Mouse (Mus musculus): ENCODE data around the gene Prss42. TPM values are rescaled to one million over a fixed set of nuclear protein-coding genes. Genes with fewer than 3 reads are reported as not detected.
A peak's percentile ranks its signal among the peaks of the same experiment; 100 is the strongest.

Gene Prss42
- total RNA-seq (2015) (not detected in 2 replicates), total RNA-seq (2017) (not detected in 2 replicates)

DNA sequence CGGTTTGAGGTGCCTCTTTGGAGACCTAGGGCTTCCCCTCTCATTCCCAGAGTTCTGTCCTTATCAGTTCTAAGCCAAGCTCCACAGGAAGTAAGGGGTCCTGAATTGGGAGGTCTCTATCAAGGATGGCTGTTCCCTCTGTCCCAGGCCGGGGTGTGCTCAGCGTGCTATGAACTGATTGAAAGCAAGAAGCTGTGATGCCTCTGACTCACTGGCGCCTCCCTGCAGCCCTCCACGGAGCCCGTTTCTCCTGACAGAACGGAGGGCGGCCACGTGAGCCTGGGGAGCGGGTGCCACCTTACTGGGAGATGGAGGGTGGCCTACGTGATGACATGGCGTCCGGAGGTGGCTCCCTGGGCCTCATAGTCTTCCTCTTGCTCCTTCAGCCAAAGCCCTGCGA, at the start of gene Prss42:
Gene Prss42 (plus strand): TSS at position 301 of the 400 bp plus-strand sequence.
- no peak for ATAC-seq (ENCODE audit: poor library complexity, severe bottlenecking)

GRCm38 (mm10) chr9:110748451-110748850, 49.5 kb upstream of the Prss42 start:
- ATAC-seq (ENCODE audit: poor library complexity, severe bottlenecking), result no peak

- no peak for ATAC-seq (ENCODE audit: poor library complexity, severe bottlenecking)
Observed at GRCm38 (mm10) chr9:110750404-110751187, 47.4 kb upstream of the Prss42 start.

GRCm38 (mm10) chr9:110751412-110751811, 46.6 kb upstream of the Prss42 start:
- ATAC-seq (ENCODE audit: poor library complexity, severe bottlenecking), result no peak

- ATAC-seq (ENCODE audit: poor library complexity, severe bottlenecking), result no peak
Observed at GRCm38 (mm10) chr9:110752917-110753435, 45.0 kb upstream of the Prss42 start.

GRCm38 (mm10) chr9:110753773-110754172, 44.2 kb upstream of the Prss42 start:
- ATAC-seq (ENCODE audit: poor library complexity, severe bottlenecking), result no peak

DNA sequence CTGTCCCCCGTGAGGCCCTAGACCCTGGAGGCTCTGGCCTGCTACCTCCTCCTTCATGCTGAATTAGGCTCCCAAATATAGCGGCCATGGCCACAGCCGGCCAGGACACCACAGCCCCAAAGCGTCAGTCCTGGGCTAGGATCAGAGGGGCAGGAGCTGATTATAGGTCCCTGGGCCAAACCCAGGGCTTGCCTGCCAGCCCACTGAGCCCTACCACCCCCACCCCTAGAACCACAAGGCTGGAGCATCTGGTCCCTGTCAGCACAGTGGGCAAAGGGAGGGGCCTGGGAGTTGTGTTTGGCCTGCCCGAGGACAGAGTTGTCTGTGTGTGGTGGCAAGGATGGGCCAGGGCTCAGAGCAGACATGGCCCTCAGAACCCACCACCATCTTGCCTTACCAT, 40.1 kb upstream of the Prss42 start:
- no peak for ATAC-seq (ENCODE audit: poor library complexity, severe bottlenecking)

GRCm38 (mm10) chr9:110758605-110759004, 39.4 kb upstream of the Prss42 start:
- no peak for ATAC-seq (ENCODE audit: poor library complexity, severe bottlenecking)

DNA sequence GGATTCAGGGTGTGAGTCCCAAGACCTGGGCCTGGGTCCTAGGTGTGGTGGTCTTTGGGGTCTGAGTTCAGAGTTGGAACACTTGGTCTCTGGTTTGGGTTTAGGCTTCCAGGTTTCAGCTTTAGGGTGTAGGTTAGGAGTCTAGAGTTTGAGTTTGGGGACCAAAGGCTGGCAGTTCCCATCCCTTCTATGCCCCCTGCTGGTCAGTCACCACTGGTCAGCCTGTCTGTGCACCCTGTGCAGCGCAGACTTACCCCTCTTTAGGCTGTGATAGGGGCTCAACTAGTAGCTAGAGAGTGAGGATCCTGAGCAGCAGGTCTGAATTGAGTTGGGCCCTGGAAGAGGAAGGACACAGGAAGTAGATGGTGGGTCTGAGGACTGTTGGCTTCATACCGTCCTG, 38.7 kb upstream of the Prss42 start:
- peak; percentile 74 for ATAC-seq (ENCODE audit: poor library complexity, severe bottlenecking)

GRCm38 (mm10) chr9:110760886-110761285, 37.1 kb upstream of the Prss42 start:
- ATAC-seq (ENCODE audit: poor library complexity, severe bottlenecking), result no peak

GRCm38 (mm10) chr9:110762763-110763162, 35.2 kb upstream of the Prss42 start:
- no peak for ATAC-seq (ENCODE audit: poor library complexity, severe bottlenecking)

- no peak for ATAC-seq (ENCODE audit: poor library complexity, severe bottlenecking)
Observed at GRCm38 (mm10) chr9:110763405-110763804, 34.6 kb upstream of the Prss42 start.

GRCm38 (mm10) chr9:110772336-110772735, 25.6 kb upstream of the Prss42 start:
- no peak for ATAC-seq (ENCODE audit: poor library complexity, severe bottlenecking)

DNA sequence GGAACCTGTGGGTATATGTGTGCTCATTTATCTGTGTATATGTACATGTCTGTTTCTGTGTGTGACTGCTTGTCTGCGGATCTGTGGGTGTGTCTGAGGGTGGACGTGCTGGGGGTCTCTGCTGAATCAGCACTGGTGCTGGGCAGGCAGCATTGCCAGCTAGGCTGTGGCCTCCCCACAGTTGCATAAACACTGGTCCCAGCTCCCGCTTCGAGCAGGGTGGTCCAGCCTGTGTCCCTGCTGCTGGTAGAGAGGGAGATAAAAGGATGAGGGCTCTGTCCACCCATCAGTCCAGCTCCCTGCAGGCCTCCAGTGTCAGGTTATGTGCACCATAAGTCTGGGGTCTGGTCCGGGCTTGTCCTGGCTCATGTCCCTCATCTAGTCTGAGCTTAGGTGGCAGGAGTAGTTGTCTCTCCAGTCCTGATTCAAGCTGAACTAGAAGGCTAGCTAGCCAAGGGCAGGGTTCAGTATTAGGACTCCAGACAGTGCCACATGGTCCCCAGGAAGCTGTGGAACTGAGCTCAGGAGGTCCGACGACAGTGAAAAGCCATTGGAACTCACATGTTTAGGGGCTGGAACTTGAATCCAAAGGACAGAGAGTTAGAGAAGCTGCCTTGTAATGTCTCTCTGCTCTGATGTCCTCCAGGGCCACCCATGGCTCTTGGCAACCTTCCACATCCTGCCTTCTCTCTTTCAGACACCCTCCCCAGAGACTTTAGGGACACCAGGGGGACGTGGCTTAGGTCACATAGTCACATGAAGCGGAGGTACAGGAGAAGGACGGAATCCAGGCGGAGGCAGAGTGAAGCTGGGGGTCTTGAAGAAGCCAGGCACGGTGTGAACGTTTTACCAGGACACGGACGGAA, 23.3 kb upstream of the Prss42 start:
- ATAC-seq (ENCODE audit: poor library complexity, severe bottlenecking), result no peak

- no peak for ATAC-seq (ENCODE audit: poor library complexity, severe bottlenecking)
Observed at GRCm38 (mm10) chr9:110775269-110776022, 22.5 kb upstream of the Prss42 start.

DNA sequence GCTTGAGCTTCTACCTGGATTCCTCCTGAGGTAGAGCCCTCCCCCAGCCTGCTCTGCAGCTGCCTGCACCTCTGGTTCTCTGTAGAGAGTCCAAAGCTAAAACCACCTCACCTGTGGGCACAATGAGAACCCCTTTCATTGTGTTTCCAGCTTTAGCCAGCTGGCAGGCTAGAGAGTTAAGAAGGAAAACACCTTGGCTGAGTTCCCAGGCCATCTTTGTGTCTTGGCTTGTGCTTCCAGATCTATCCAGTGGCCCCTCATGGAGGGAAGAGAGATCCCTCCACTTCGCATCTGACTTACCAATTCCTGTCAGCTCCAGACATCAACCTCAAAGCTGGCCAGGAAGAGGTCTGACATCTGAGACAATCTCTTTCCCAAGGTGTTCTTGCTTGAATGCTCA, 19.9 kb upstream of the Prss42 start:
- ATAC-seq (ENCODE audit: poor library complexity, severe bottlenecking), result no peak

DNA sequence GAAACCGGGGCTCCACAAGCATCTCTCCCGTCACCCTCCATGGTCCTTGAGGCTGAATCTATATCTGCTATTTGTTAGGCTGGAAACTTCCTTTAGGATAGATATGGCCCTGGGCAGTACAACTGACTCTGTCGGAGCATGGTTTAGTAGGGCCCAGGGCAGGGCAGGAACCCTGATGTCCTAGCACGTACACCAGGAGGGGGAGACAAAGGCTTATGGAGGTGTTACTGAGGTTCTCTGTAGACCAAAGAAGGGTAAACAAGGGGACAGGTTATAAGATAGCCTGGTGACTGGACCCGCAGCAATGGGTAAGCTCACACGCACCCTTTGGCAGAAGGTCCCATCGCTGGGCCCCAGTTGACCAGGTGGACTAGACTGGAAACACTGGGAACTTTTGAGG, 19.4 kb upstream of the Prss42 start:
- ATAC-seq (ENCODE audit: poor library complexity, severe bottlenecking), result no peak

- ATAC-seq (ENCODE audit: poor library complexity, severe bottlenecking), result no peak
Observed at GRCm38 (mm10) chr9:110779242-110779913, 18.6 kb upstream of the Prss42 start.

- peak; percentile 97 for ATAC-seq (ENCODE audit: poor library complexity, severe bottlenecking)
Observed at GRCm38 (mm10) chr9:110781256-110781721, 16.7 kb upstream of the Prss42 start.

GRCm38 (mm10) chr9:110781731-110782130, 16.2 kb upstream of the Prss42 start:
- ATAC-seq (ENCODE audit: poor library complexity, severe bottlenecking), result no peak; the same call in 1 of the 2 replicates
